Mouse (Mus musculus): ENCODE data around the gene Ddx52. TPM values are rescaled to one million over a fixed set of nuclear protein-coding genes. Genes with fewer than 3 reads are reported as not detected.
A peak's percentile ranks its signal among the peaks of the same experiment; 100 is the strongest.

Ddx52 gene
- total RNA-seq, 4 experiments from 2014 or later: 9.7 to 11.8 (median 10.0) TPM

DNA sequence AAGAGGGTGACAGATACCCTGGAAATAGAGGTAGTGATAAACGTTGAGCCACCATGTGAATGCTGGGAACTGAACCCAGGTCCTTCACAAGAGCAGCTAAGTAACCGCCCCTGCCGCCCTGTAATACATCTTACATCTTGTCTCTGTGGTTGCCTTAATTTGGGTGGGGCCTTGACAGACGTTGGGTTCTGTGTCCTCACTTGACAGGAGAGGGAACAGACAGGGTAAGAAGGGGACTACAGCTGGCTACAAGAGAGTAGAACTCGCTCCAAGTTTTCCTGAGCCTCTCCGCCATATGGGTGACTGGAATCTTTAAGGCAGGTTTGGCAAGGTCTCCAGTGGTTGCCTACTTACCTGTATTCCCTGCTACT lies 26.3 kb downstream of the Ddx52 start:
- DNase-seq (ENCODE audit: low spot score): no peak

DNA sequence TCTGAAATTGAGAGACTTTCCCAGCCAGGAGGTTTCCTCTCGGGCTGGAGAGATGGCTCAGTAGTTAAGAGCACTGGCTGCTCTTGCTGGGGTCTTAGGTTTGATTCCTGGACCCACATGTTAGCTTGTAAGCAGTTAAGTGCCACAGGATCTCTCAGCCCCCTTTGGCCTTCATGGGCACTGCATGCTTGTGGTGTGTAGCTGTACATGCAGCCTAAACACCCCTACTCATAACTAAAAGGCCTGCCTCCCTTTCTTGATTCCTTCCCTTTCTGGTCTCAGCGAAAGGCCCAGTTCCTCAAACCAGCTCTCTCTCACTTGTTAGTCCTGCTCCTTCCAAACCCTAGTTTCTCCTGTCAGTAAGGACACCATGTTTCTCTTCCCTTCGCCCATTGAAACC lies 27.2 kb downstream of the Ddx52 start:
- DNase-seq (ENCODE audit: low spot score): no peak

- no peak for DNase-seq (ENCODE audit: low spot score)
Measured at GRCm38 (mm10) chr11:83974561-83975346, 32.9 kb downstream of the Ddx52 start.

DNA sequence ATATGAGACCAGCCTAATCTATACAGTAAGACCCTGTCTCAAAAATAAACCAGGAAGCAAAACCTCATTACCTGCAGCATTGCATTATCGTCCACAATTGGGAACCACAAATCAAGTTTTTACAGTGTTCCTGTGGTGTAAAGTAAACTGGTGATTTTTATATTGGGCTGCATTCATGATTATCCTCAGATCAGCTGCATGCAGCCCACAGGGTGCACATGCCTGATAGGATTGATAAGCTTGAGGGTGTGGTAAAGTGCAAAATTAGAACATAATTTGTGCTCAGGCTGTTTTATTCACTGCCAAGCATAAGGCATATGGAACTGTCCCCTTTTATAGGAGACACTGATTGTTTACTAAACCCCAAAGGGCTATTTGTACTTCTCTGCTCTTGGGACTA lies 33.6 kb downstream of the Ddx52 start:
- no peak for DNase-seq (ENCODE audit: low spot score)

DNA sequence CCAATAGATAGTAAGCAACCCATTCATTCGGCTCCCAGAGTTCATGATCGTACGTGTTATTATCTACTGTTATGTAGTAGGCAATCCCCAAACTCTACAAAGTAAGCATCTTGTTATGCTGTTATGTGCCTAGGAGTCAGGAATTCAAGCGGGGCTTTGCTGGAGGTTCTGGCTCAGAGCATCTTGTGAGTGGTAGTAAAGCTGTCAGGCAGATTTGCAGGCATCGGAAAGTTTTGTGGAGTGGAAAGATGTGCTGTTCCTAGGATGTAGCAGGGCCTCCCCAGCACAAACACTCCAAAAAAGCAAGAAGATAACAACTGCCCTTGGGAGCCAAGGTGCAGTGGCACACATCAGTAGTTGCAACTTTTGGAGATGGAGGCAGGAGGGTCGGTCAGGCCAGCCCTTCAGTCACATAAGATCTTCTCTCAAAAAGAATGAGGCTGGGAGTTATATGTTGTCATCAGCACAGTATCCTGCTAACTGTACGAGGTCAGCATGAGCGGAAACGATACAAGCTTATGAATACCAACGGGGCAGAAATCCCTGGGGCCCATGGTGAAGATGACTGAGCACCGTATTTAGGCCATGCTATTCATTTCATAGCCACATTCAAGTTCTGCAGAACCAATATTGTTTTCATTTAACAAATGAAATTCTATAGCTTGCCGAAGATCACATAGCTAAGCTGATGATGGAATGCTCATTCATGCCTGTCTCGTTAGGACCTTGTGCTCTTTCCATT lies 34.5 kb downstream of the Ddx52 start:
- DNase-seq (ENCODE audit: low spot score): no peak

GRCm38 (mm10) chr11:83977810-83978209 lies 35.9 kb downstream of the Ddx52 start:
- DNase-seq (ENCODE audit: low spot score): no peak

DNA sequence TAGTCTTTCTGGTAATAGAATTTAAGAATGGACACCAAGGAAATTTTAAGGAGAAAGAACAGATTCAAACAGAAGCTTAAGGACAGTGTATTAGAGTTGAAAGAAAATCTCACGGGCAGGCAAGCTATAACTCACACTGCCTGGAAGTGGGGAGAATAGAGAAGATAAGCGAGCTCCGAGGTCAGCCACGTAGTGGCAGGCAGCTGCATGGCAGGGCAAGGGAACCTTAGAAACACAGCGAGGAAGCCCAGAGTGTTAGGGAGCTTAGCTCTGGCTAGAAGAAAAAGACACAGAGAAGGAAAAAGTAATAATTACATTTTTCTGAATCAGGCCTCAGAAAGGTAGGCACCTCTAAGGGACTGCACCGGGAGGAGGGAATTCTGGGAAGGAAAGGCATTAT lies 38.1 kb downstream of the Ddx52 start:
- DNase-seq (ENCODE audit: low spot score): no peak

DNA sequence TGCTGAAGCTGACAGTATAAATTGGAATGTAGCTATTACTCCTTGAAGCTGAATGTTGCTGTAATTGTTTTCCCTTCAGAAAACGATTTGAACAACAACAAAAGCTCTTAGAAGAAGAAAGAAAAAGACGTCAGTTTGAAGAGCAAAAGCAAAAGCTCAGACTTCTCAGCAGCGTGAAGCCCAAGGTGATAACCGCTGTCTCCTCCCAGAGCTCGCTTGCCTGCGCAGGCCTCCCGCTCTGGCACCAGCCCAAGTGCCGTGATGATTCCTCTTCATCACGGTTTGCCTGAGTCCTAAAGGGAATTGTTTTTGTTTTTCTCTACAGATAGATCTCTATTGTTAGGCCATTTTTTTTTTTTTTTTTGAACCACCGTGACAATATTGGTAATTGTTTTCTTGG lies 39.5 kb downstream of the Ddx52 start:
- no peak for DNase-seq (ENCODE audit: low spot score)

DNA sequence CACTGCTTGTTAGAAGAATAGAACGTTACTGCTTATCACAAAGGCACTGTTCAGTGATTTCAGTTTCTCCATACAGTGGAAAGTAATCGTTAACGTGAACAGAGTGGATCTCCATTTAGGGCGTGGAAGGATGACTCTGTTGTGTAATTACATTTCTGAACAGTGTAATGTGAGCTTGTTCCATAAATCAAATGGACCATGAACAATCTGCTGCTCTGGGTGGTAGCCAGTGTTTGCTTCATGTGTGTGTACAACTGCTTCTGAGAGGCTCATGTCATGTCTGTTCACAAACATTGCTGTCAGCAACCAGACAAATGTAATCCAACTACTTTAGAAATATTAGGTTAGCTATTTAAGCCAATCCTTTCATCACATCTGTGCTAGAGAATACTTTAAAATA lies 49.8 kb downstream of the Ddx52 start:
- DNase-seq (ENCODE audit: low spot score): no peak

DNA sequence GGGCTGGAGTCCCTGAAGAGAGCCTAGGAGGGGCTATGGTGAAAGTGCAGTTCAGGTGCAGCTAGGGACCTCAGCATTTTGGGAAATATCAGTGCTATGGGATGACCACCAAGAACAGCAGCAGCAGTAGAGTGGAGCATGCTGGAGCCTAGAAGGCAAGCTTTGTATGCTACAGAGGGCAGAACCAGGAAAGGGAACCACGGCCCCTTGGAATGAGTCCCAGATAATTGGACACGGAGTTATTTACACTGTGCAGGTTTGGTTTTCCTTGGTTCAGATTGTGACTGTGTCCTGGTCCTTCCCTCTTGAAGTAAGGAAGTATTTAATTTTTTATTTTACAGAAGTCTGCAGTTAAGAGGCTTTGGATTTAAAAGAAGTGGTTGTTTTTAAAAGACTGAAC lies 51.6 kb downstream of the Ddx52 start:
- peak; percentile 14 for DNase-seq (ENCODE audit: low spot score)

DNA sequence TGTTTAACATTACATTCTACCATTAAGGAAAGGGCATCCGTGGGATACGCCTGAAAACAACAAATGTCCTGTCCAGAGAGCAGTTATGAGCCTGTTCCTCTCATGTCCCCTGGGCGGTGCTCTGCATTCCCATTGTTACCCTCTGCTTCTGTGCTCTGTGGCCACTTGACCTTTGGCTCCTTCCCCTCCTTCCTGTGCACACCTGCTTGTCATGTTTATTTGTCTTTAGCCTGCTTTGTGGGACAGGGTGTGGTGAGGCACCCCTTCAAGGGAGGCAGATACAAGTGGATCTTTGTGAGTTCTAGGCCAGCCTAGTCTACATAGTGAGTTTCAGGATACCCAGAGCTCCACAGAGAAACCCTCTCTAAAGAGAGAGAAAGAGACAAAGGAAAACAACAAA lies 52.6 kb downstream of the Ddx52 start:
- DNase-seq (ENCODE audit: low spot score): no peak

GRCm38 (mm10) chr11:83995535-83995950 lies 53.7 kb downstream of the Ddx52 start:
- DNase-seq (ENCODE audit: low spot score): no peak

- DNase-seq (ENCODE audit: low spot score): no peak
Measured at GRCm38 (mm10) chr11:83997171-83997868, 55.5 kb downstream of the Ddx52 start.

DNA sequence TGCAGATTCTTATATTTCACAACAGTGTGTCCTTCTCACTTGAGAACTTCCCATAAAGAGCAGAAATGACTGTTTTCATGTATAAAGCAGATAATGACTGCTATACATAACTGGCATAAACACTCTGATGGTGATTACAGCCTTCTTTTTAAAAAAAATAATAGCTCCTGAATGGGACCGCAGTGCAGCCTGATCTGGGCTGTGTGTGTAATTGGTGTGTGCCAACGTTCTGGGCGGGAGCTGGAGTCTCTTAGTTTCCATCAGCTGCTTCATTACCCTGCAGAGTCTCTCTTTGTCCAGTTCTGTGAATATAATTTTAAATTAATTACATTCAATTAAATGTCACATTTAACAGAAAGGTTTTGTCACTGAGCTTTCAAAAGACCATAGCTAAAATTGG lies 57.1 kb downstream of the Ddx52 start:
- no peak for DNase-seq (ENCODE audit: low spot score)

- no peak for DNase-seq (ENCODE audit: low spot score)
Measured at GRCm38 (mm10) chr11:83999411-83999915, 57.6 kb downstream of the Ddx52 start.

DNA sequence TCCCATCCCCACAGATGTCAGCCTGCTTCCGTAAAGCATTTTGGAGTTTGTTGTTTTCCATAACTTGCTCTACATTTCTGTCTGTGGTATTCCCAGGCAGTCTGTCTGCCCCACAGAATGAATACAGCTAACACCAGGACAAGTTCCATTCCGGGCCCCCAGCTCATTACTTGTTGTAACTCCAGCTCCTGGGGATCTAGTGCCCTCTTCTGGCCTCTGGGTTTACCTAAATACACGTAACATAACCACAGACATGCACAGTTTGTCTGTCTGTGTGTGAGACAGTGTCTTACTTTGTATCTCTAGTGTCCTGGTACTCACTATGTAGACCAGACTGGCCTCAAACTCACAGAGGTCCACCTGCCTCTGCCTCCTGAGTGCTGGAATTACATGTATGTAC lies 59.4 kb downstream of the Ddx52 start:
- DNase-seq (ENCODE audit: low spot score): no peak

DNA sequence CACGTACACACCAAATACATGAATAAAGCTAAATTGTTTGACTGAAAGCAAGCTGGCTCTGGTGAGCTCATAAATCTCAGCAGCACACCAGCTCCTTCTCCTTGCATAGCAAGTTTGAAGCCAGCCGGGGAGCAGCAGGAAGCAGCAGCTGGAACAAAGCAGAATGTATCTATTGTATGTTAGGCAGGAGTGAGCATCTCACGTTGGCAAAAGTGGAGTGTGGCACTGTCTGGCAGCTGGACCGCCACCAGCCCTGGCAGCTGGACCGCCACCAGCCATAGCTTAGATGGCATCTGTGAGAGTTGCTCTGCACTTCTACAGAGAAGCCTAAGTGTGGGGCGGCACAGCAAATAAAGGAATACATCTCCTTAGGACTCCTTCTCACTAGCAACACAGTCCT lies 62.1 kb downstream of the Ddx52 start:
- no peak for DNase-seq (ENCODE audit: low spot score)

GRCm38 (mm10) chr11:84009001-84009400 lies 67.1 kb downstream of the Ddx52 start:
- no peak for DNase-seq (ENCODE audit: low spot score)

DNA sequence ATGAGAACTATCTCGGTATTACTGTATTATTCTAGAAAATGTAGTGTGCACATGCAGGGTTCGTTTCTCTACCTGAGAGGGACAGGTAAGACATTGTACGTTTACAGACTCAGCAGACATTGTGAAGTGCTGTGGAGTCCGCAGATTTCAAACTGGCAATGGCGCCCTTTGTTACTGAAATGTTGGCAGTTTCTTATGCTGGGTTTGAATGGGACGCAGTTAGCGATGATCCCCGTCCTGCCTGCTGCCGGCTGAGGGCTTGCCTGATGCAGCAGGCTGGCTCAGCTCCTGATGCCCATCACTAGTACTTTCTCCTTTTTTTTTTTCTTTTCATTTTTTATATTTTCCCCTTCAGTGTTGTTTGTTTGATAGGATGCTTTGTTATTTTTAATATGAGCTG lies 68.5 kb downstream of the Ddx52 start:
- DNase-seq (ENCODE audit: low spot score): no peak

GRCm38 (mm10) chr11:84011050-84011449 lies 69.2 kb downstream of the Ddx52 start:
- DNase-seq (ENCODE audit: low spot score): no peak

DNA sequence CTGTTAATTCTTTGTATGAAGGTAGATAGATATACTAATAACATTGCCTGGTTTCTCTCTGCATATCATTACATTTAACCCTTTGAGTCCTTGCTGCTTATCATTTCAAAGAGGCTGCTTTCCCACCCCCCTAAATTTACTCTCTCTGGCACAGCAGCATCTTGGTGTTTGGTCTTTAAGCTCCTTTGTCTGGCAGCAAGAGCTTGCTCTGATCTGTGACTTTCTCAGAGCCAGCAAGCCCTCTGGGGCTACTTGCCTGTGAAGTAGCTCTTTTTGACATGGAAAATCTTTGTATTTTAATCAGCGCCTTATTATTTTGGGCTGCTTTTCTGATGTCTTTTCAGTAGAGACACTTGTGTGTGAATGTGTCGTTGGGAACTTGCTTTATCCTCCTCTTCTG lies 69.7 kb downstream of the Ddx52 start:
- DNase-seq (ENCODE audit: low spot score): no peak
